Mouse (Mus musculus) bone marrow, adult 2 months (tissue): ENCODE measurements around the gene Ptpn22.

ENCODE experiments used
- CTCF ChIP-seq: fragments of 200-500 bp; IDR thresholded peaks from 2 replicates; pipeline ENCODE4 v1.5.1; 2011; ENCODE audit warnings: low read length, control low read depth; ENCODE audit not compliant: control insufficient read depth, insufficient read depth
- POLR2A ChIP-seq: fragments of 200-500 bp; IDR thresholded peaks from 2 replicates; pipeline ENCODE4 v1.6.1; 2011; ENCODE audit warnings: low read depth, mild to moderate bottlenecking, control low read depth, low read length, borderline replicate concordance; ENCODE audit not compliant: control insufficient read depth

- no peak for TF ChIP-seq CTCF
- no peak for TF ChIP-seq POLR2A
These were observed 4.6 kb downstream of the Ptpn22 start for GRCm38 (mm10) chr3:103864200-103864599.
